Mouse (Mus musculus): ENCODE results near the gene Cit. TPM values are rescaled to one million over a fixed set of nuclear protein-coding genes. Genes with fewer than 3 reads are reported as not detected.

Cit gene
- polyA plus RNA-seq, 1 experiment from 2014 or later: 25.7 TPM

DNA sequence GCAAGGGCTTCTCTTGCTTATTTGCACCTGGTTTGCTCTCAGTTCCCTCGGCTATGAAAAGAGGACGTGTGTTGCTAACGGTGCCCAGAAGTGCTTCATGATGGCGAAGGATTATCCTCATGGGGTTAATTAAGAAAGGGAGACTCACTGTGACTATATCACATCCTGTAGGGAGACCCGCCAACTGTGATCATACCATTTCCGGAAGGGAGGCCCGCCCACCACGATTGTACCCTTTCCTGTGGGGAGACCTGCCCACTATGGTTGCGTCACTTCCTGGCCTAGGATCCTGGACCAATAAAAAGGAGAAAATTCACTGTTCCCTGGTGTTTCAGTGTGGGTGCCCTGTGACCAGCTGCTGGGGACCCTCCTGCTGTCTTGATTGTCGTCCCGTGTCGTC lies 9.3 kb downstream of the Cit start:
- Histone ChIP-seq H3K4me1 (replicated peaks) (no peaks in the 10 kb centered on the region), H3K9me3 (no peaks in the 10 kb centered on the region), H3K4me2 (replicated peaks) (no peak overlapping the region), H3K4me3 (replicated peaks) (no peak overlapping the region), H3K27me3 (replicated peaks) (no peaks in the 10 kb centered on the region), H3K36me3 (peaks cover 18% of the 10 kb centered on the region; the same call in 1 of the 2 replicates), H3K9ac (no peak overlapping the region), H3K27ac (no peak overlapping the region)
- WGBS: 88% methylated on average over 12 of the region's 12 CpGs
- 0 out of 2 replicates have a peak, but pooled peaks have one; percentile 36 for ATAC-seq

DNA sequence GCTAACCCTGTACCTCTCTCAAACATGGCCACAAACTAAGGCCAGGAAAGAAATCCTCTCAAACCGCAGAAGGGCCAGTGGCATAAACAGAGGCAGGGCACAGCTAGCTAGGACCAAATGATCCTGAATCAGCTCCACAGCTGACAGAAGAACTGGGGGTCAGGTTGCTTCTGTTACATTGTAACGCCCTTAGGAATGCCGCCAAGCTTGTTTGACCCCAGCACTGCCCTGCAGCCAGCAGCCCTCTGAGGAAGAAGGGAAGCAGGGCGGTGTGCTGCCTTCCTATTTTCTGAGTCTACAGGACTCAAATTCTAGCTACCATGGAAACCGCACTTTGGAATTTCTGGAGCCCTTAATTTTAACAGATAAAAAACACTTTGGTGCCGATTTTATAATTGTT lies 13.6 kb downstream of the Cit start:
- no peak overlapping the region for H3K27ac ChIP-seq
- H3K4me3 ChIP-seq (replicated peaks): no peak overlapping the region
- 55% methylated on average over 6 of the region's 6 CpGs for WGBS
- no peak overlapping the region for H3K9ac ChIP-seq
- H3K27me3 ChIP-seq (replicated peaks): no peaks in the 10 kb centered on the region
- no peak overlapping the region for H3K4me2 ChIP-seq (replicated peaks)
- ATAC-seq: no peak
- no peaks in the 10 kb centered on the region for H3K4me1 ChIP-seq (replicated peaks)
- no peaks in the 10 kb centered on the region for H3K9me3 ChIP-seq
- 0 out of 2 replicates have a peak, but pooled peaks cover 11% of the 10 kb centered on the region for H3K36me3 ChIP-seq

DNA sequence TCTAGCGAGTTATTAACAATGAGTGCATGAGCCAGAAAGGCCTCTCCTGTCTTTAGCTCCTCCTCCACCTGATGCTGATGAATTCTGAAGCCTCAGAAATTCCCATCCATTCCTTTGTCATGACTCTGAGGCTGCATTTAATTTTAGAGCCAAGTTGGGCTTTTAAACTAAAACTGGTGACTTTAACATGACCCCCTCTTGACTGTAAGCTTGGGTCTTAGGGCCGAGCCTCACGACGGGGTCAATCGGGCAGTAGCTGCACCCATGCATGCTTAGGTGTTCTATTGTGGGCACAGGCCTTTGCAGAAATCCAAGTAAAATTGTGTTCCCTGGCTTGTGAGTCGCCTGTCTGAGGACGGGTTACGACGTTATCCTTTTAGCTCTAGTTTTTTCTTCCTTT lies 14.4 kb downstream of the Cit start:
- H3K27ac ChIP-seq: no peak overlapping the region
- no peaks in the 10 kb centered on the region for H3K27me3 ChIP-seq (replicated peaks)
- H3K9ac ChIP-seq: no peak overlapping the region
- H3K4me3 ChIP-seq (replicated peaks): no peak overlapping the region
- no peak overlapping the region for H3K4me2 ChIP-seq (replicated peaks)
- no peak for ATAC-seq
- WGBS: 86% methylated on average over 9 of the region's 9 CpGs
- 0 out of 2 replicates have a peak, but pooled peaks cover 7% of the 10 kb centered on the region for H3K36me3 ChIP-seq
- H3K4me1 ChIP-seq (replicated peaks): no peaks in the 10 kb centered on the region
- H3K9me3 ChIP-seq: no peaks in the 10 kb centered on the region

DNA sequence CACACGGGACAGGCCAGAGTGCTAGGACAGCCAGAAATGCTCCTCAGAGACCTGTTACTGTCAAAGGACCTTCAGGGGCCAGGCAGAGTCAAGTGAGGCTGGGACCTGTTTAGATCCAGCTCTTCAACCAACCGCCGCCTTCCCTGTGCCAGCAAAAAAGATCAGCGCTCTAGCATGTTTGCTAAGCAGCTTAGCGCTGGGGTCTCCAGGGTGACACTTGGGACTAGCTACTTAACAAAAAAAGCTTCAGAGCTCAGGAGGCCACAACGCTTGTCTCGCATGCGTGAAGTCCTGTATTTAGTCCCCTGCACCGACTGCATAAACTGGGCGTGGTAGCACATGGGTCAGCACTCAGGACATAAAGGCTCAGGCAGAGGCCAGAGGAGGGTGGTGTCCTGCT lies 16.9 kb downstream of the Cit start:
- Histone ChIP-seq H3K4me1 (replicated peaks) (no peaks in the 10 kb centered on the region), H3K4me3 (replicated peaks) (no peak overlapping the region), H3K4me2 (replicated peaks) (no peak overlapping the region), H3K27me3 (replicated peaks) (no peaks in the 10 kb centered on the region), H3K27ac (no peak overlapping the region), H3K36me3 (0 out of 2 replicates have a peak, but pooled peaks cover under 1% of the 10 kb centered on the region), H3K9me3 (no peaks in the 10 kb centered on the region), H3K9ac (no peak overlapping the region)
- ATAC-seq: no peak
- WGBS: 85% methylated on average over 10 of the region's 10 CpGs

DNA sequence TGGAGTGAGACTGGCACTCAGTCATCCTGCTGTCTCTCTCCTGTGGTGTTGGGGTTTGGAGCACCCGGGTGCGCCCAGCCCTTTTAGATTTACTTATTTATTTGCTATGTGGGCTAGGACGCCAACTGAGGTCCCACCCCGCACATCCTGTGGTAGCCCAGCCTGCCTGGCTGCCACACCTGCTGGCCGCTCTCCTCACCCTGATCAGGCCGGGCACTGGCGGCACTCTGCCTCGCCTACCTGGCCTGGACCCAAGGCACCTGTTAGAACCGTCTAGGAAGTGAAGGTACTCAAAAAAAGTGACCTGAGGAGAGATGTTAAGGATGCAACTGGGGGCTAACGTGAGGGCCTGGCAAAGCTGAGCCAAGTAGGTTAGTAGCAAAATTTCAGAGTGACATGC lies 17.4 kb downstream of the Cit start:
- no peak overlapping the region for H3K4me2 ChIP-seq (replicated peaks)
- no peaks in the 10 kb centered on the region for H3K4me1 ChIP-seq (replicated peaks)
- no peaks in the 10 kb centered on the region for H3K27me3 ChIP-seq (replicated peaks)
- no peak overlapping the region for H3K27ac ChIP-seq
- no peak overlapping the region for H3K4me3 ChIP-seq (replicated peaks)
- 85% methylated on average over 10 of the region's 10 CpGs for WGBS
- no peaks in the 10 kb centered on the region for H3K36me3 ChIP-seq
- no peak for ATAC-seq
- H3K9ac ChIP-seq: no peak overlapping the region
- H3K9me3 ChIP-seq: no peaks in the 10 kb centered on the region

DNA sequence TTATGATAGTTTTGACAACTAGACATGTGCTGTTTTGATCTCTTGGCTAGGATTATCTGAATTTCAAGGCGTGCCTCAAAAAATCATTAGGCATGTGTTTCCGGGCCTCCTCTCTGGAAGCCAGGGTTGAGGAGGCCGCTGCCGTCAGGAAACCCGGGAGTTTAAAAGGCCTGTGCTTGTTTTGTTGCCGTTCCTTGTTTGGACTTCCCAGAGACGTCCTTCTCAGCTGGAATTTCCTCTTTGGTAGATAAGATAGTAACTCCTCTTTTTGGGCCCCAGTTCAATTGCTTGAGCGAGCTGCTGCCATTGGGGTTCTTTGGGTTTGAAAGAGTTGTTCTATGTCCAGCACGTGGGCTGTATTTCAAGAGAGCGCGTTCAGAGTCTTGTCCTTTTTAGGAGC lies 21.2 kb downstream of the Cit start:
- Histone ChIP-seq H3K27ac (no peak overlapping the region), H3K4me3 (replicated peaks) (no peak overlapping the region), H3K4me1 (replicated peaks) (no peaks in the 10 kb centered on the region), H3K4me2 (replicated peaks) (no peak overlapping the region), H3K9ac (no peak overlapping the region), H3K9me3 (no peaks in the 10 kb centered on the region), H3K36me3 (no peaks in the 10 kb centered on the region), H3K27me3 (replicated peaks) (no peaks in the 10 kb centered on the region)
- WGBS: 72% methylated on average over 11 of the region's 11 CpGs
- no peak for ATAC-seq

DNA sequence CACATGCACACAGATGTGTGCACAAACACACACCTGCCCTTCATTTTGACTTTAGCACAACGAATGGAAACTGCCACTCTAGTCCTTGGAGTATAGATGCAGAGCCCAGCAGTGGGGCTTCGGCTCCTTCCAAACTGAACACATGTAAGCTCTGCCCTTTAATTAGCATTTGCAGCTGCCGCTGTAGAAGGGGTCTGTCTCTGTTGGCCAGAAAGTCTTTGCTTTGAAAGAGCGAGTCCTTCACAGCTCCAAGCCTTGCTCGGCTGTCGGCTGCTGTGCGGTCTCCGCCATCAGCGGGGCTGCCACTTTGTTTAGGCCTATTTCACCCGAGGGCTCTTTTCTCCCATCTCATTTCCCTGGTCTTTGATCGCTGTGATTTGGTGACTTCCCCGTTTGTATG lies 23.5 kb downstream of the Cit start:
- H3K4me1 ChIP-seq (replicated peaks): no peaks in the 10 kb centered on the region; the same call in 1 of the 2 replicates
- no peak overlapping the region for H3K9ac ChIP-seq
- no peaks in the 10 kb centered on the region for H3K36me3 ChIP-seq
- no peak overlapping the region for H3K27ac ChIP-seq
- no peaks in the 10 kb centered on the region for H3K9me3 ChIP-seq
- H3K27me3 ChIP-seq (replicated peaks): no peaks in the 10 kb centered on the region
- 92% methylated on average over 12 of the region's 12 CpGs for WGBS
- H3K4me2 ChIP-seq (replicated peaks): no peak overlapping the region
- no peak for ATAC-seq
- no peak overlapping the region for H3K4me3 ChIP-seq (replicated peaks)

DNA sequence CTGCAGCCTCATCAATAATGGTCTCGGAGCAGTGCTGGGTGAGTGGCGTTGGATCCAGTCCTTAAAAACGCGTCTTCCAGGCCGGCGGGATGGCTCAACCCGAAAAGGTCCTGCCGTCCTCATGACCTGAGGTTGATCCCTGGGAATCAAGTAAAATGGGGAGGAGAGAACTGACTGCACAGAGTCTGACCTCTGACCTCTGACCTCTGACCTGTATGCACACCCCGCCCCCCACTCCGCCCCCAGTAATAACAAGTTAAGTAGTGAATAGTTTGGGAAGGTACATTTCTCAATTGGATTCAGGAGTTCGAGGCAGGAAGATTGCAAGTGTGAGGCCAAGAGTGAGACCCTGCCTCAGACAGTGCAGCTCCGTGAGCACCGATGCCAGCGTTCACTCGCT lies 24.1 kb downstream of the Cit start:
- H3K27me3 ChIP-seq (replicated peaks): no peaks in the 10 kb centered on the region
- H3K4me1 ChIP-seq (replicated peaks): no peaks in the 10 kb centered on the region; the same call in 1 of the 2 replicates
- no peak overlapping the region for H3K27ac ChIP-seq
- H3K4me2 ChIP-seq (replicated peaks): no peak overlapping the region
- no peak overlapping the region for H3K4me3 ChIP-seq (replicated peaks)
- no peak overlapping the region for H3K9ac ChIP-seq
- 94% methylated on average over 15 of the region's 15 CpGs for WGBS
- ATAC-seq: no peak
- H3K36me3 ChIP-seq: 0 out of 2 replicates have a peak, but pooled peaks cover 5% of the 10 kb centered on the region
- no peaks in the 10 kb centered on the region for H3K9me3 ChIP-seq

DNA sequence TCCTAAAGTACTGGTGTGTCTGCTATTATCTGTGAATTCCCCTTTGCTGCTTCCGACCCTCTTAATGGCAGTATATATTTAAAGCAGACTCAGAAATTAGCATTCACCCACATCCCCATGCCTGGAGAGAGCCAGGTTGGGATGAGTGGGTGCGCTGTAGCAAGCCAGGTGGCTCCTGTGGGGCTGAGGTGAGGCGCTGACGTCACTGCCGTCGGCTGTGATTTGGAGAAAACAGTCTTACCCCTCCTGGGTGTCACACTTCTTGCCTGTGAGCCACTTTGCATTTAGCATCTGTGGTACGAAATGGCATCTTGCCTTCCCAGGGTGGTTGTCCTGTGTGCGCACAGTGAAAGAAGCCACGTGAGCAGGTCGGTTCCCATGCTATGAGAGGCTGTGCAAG lies 26.1 kb downstream of the Cit start:
- no peaks in the 10 kb centered on the region for H3K9me3 ChIP-seq
- 0 out of 2 replicates have a peak, but pooled peaks cover 13% of the 10 kb centered on the region for H3K36me3 ChIP-seq
- no peaks in the 10 kb centered on the region; the same call in 1 of the 2 replicates for H3K4me1 ChIP-seq (replicated peaks)
- no peak for ATAC-seq
- 95% methylated on average over 10 of the region's 10 CpGs for WGBS
- H3K27me3 ChIP-seq (replicated peaks): no peaks in the 10 kb centered on the region
- H3K4me2 ChIP-seq (replicated peaks): no peak overlapping the region
- no peak overlapping the region for H3K4me3 ChIP-seq (replicated peaks)
- no peak overlapping the region for H3K27ac ChIP-seq
- no peak overlapping the region for H3K9ac ChIP-seq

DNA sequence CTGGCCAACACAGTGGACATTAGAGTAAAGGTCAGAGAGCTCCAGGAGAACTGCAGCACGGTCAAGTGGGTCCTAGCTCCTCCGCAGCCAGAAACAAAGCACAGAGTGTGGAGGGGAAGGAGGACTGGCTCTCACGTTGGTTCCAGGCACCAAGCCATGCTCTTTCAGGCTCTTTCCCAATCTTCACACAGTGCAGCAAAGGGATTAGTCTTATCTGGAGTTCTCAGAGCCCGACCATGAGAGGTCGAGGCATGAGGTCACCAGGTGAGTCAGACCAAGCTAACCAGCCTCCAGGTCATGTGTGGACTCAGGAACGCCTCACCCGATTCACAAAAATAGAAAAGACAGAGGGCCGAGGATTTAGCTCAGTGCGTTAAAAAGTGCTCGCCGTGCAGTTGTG lies 27.0 kb downstream of the Cit start:
- Histone ChIP-seq H3K27ac (no peak overlapping the region), H3K4me2 (replicated peaks) (no peak overlapping the region), H3K9me3 (no peaks in the 10 kb centered on the region), H3K36me3 (0 out of 2 replicates have a peak, but pooled peaks cover 13% of the 10 kb centered on the region), H3K9ac (no peak overlapping the region), H3K27me3 (replicated peaks) (no peaks in the 10 kb centered on the region), H3K4me3 (replicated peaks) (no peak overlapping the region), H3K4me1 (replicated peaks) (no peaks in the 10 kb centered on the region; the same call in 1 of the 2 replicates)
- ATAC-seq: no peak
- 79% methylated on average over 11 of the region's 11 CpGs for WGBS

DNA sequence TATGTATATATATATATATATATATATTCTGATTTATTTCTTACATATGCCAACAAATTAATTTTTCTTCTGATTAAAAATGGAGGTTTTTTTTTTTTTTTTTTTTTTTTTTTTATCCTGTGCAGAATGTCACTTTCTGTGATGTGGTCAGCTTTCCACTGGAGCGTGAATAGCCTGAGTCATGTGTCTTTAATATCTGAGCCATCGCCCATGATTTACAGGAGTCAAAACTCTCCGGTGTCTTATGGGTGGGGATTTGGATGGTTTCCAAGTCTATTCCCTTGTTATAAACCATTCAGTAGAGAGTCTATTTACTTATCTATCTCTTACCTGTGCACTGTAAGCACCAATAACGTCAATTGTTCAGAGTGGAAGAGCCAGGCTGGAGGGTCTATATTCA lies 27.9 kb downstream of the Cit start:
- peak; percentile 75 for ATAC-seq
- 34% methylated on average over 4 of the region's 4 CpGs for WGBS
- no peak overlapping the region for H3K4me3 ChIP-seq (replicated peaks)
- H3K9ac ChIP-seq: no peak overlapping the region
- H3K4me2 ChIP-seq (replicated peaks): no peak overlapping the region
- no peaks in the 10 kb centered on the region for H3K27me3 ChIP-seq (replicated peaks)
- H3K27ac ChIP-seq: no peak overlapping the region
- H3K9me3 ChIP-seq: no peaks in the 10 kb centered on the region
- no peaks in the 10 kb centered on the region; the same call in 1 of the 2 replicates for H3K4me1 ChIP-seq (replicated peaks)
- 0 out of 2 replicates have a peak, but pooled peaks cover 13% of the 10 kb centered on the region for H3K36me3 ChIP-seq

DNA sequence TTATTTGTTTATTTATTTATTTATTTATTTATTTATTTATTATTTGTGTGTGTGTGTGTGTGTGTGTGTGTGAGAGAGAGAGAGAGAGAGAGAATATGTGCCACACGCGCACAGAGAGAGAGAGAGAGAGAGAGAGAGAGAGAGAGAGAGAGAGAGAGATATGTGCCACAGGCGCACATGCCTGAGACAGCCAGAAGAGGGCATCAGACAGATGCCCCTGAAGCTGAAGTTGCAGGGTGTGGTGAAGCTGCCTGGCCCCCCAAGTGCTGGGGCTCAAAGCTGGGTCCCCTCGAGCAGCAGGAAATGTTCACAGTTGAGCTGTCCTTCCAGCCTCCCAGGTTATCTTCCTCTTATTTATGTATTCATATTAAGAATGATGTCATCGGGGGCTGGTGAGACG lies 32.3 kb downstream of the Cit start:
- 0 out of 2 replicates have a peak, but pooled peaks cover 13% of the 10 kb centered on the region for H3K36me3 ChIP-seq
- 98% methylated on average over 6 of the region's 6 CpGs for WGBS
- H3K9me3 ChIP-seq: no peaks in the 10 kb centered on the region
- no peak for ATAC-seq
- H3K4me1 ChIP-seq (replicated peaks): no peaks in the 10 kb centered on the region; the same call in 1 of the 2 replicates
- no peak overlapping the region for H3K4me2 ChIP-seq (replicated peaks)
- H3K27me3 ChIP-seq (replicated peaks): no peaks in the 10 kb centered on the region
- H3K4me3 ChIP-seq (replicated peaks): no peak overlapping the region
- no peak overlapping the region for H3K27ac ChIP-seq
- no peak overlapping the region for H3K9ac ChIP-seq

DNA sequence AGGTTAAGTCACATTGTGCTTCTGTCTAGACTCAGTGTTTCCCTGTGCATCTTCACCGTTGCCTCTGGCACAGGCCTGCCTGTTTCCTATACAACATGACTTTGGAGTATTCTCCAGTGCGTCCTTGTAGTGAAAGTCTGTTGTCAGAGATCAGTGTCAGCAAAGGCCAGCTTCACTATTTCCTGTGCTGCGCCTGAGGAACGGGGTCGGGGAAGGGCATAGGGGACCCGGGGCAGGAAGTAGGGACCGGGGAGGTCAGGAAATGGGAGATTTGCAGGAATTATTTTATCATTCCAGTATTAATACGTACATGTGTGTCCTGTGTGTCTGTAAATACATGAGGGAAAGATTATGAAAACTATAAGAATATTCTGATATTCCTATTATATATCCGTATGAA lies 37.1 kb downstream of the Cit start:
- ATAC-seq: no peak
- H3K36me3 ChIP-seq: no peaks in the 10 kb centered on the region

More for the DNA sequence above, 37.1 kb downstream of the Cit start:
- H3K9me3 ChIP-seq: no peaks in the 10 kb centered on the region
- H3K27me3 ChIP-seq (replicated peaks): no peaks in the 10 kb centered on the region
- no peaks in the 10 kb centered on the region for H3K4me1 ChIP-seq (replicated peaks)
- H3K4me2 ChIP-seq (replicated peaks): no peak overlapping the region
- 78% methylated on average over 9 of the region's 9 CpGs for WGBS
- H3K9ac ChIP-seq: no peak overlapping the region
- H3K4me3 ChIP-seq (replicated peaks): no peak overlapping the region
- no peak overlapping the region for H3K27ac ChIP-seq
